9 mouse cellular contexts compared by ENCODE assay signal in the genomic region with DNA sequence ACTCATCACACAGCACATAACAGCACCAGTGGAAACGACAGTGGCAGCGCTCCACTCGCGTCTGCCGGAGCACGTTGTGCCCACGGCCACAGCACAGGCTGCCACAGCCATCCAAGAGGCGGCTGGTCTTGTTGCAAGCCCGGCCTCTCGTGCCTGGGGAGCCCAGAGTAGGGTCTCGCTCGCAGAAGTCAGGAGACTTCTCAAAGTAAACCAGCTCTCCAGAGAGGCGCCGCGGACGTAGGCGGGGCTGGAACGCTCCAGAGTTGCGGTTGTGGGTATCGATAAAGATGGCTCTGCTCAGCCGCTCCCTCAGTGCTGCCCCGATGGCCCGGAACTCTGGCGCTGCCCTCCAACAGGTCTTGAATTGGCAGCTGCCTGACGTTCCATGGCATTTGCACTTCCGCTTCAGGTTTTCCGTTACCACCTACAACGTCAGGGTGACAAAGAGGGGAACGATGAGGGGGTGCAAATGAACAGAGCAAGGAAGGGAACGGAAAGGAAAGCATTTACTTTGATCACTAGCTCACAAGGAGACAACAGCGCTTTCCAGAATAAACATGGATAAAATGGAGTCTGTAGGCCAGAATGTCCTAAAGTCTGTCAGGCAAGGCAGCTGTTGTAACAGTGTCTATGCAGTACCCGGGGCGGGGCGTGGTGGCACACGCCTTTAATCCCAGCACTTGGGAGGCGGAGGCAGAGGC. TPM values are rescaled to one million over a fixed set of nuclear protein-coding genes. Genes with fewer than 3 reads are reported as not detected.
DNase-seq lines count a peak whose midpoint lies in the region; ATAC-seq lines count a peak whose summit lies in the region.
"Had no signal": no experiment of that assay in that cellular context is flagged by ENCODE, and none has a peak within 500 bp of the region (broad histone marks: within the 10 kb centered on the region; RNA-seq: fewer than 3 reads in every experiment).

No protein-coding gene starts in this region.

- H3K4me2 ChIP-seq in forebrain, embryonic 11.5 days (ENCODE audit: low read depth, low read length, severe bottlenecking) = peak overlapping the region; percentile 19; the same call in 1 of the 2 replicates

- H3K27ac ChIP-seq in forebrain, embryonic 11.5 days (ENCODE audit: low read depth, low read length) = no peak overlapping the region
- no peak overlapping the region for H3K27ac ChIP-seq in midbrain, embryonic 10.5 days (replicated peaks)

- no peak overlapping the region for H3K4me3 ChIP-seq in forebrain, embryonic 11.5 days (ENCODE audit: low read depth, low read length)
- H3K4me3 ChIP-seq in midbrain, embryonic 10.5 days = peak overlapping the region; percentile 44

- WGBS in forebrain, embryonic 11.5 days = 2% methylated on average over 36 of the region's 36 CpGs
- 3% methylated on average over 36 of the region's 36 CpGs for WGBS in large intestine, adult 2 months
- WGBS in midbrain, embryonic 10.5 days = 3% methylated on average over 36 of the region's 36 CpGs

- H3K27me3 ChIP-seq in forebrain, embryonic 11.5 days (ENCODE audit: control insufficient read depth, insufficient read depth, low read length) = peaks cover 86% of the 10 kb centered on the region
- H3K27me3 ChIP-seq in midbrain, embryonic 10.5 days (ENCODE audit: low read depth, poor library complexity, severe bottlenecking) = peaks cover 100% of the 10 kb centered on the region

- no peaks in the 10 kb centered on the region for H3K9me3 ChIP-seq in forebrain, embryonic 11.5 days (ENCODE audit: control insufficient read depth, low read length)
- no peaks in the 10 kb centered on the region for H3K9me3 ChIP-seq in midbrain, embryonic 10.5 days (replicated peaks)

- peaks cover 13% of the 10 kb centered on the region for H3K4me1 ChIP-seq in forebrain, embryonic 11.5 days (replicated peaks; ENCODE audit: control insufficient read depth, insufficient read depth, low read length)
- peaks cover 50% of the 10 kb centered on the region for H3K4me1 ChIP-seq in midbrain, embryonic 10.5 days

- DNase-seq in B cell, adult 2 months = peak; percentile 55 to 61
- peak; percentile 46 to 56 for DNase-seq in CD8-positive naive resting alpha-beta T cell, adult 2 months (ENCODE audit: low read depth in 2 of 2, low spot score in 2 of 2)
- DNase-seq in forebrain, embryonic 11.5 days (ENCODE audit: low spot score) = peak; percentile 63
- peak; percentile 36 for DNase-seq in large intestine, adult 2 months (ENCODE audit: low read depth, low spot score)
- DNase-seq in midbrain, embryonic 10.5 days (ENCODE audit: low spot score) = peak; percentile 49
- DNase-seq in thymus, postnatal 25 days = peak; percentile 77
- no peak for DNase-seq in left cerebral cortex, adult 9 months (ENCODE audit: low spot score in 2 of 2)
- DNase-seq in left cerebral cortex, postnatal 36 days (ENCODE audit: low spot score in 2 of 2) = no peak

- H3K9ac ChIP-seq in forebrain, embryonic 11.5 days (ENCODE audit: low read length) = no peak overlapping the region

- no peak for ATAC-seq in forebrain, embryonic 11.5 days (replicated peaks; ENCODE audit: low FRiP score)

- intact Hi-C loops in left cerebral cortex, postnatal 36 days (cut with DNase I) = no loop called here

- no peaks in the 10 kb centered on the region for H3K36me3 ChIP-seq in forebrain, embryonic 11.5 days (ENCODE audit: control insufficient read depth, insufficient read depth, low read length)
- H3K36me3 ChIP-seq in midbrain, embryonic 10.5 days = no peaks in the 10 kb centered on the region

RNA-seq across cellular contexts. Expression of gene Wnt10b, which starts 5.3 kb away (rescaled TPM):
- polyA plus RNA-seq in forebrain, embryonic 11.5 days (2014; fragmentation: Nextera tagmentation; extraction: Ambion mirVana) = 0.41 and 0.43 TPM in 2 replicates
- 0.10 and 0.14 TPM in 2 replicates for polyA plus RNA-seq in large intestine, adult 2 months (2012; rRNA removed)
- polyA plus RNA-seq in midbrain, embryonic 10.5 days (2016; fragmentation: Nextera tagmentation; extraction: Ambion mirVana) = 0.14 and 0.24 TPM in 2 replicates
- total RNA-seq in left cerebral cortex, postnatal 36 days (2021) = 1 to 10 TPM in 1 of 2 experiments, under 1 TPM in 1; 0.59 to 1.1 TPM

RNA-seq across cellular contexts. Expression of gene Arf3, which starts 9.6 kb away (rescaled TPM):
- polyA plus RNA-seq in forebrain, embryonic 11.5 days (2014; fragmentation: Nextera tagmentation; extraction: Ambion mirVana) = 38.1 and 41.4 TPM in 2 replicates
- polyA plus RNA-seq in large intestine, adult 2 months (2012; rRNA removed) = 99.2 and 104 TPM in 2 replicates
- polyA plus RNA-seq in midbrain, embryonic 10.5 days (2016; fragmentation: Nextera tagmentation; extraction: Ambion mirVana) = 41.2 and 43.2 TPM in 2 replicates
- total RNA-seq in left cerebral cortex, postnatal 36 days (2021) = 100 to 1,000 TPM; 721 to 734 TPM

RNA-seq across cellular contexts. Expression of gene Wnt1, which starts 17.0 kb away (rescaled TPM):
- 0.47 and 0.68 TPM in 2 replicates for polyA plus RNA-seq in forebrain, embryonic 11.5 days (2014; fragmentation: Nextera tagmentation; extraction: Ambion mirVana)
- polyA plus RNA-seq in large intestine, adult 2 months (2012; rRNA removed) = not detected in 2 replicates
- polyA plus RNA-seq in midbrain, embryonic 10.5 days (2016; fragmentation: Nextera tagmentation; extraction: Ambion mirVana) = 22.0 and 24.0 TPM in 2 replicates
- not detected for total RNA-seq in left cerebral cortex, postnatal 36 days (2021)
- total RNA-seq: left cerebral cortex, postnatal 10 days had no signal

RNA-seq across cellular contexts. Expression of gene Ddn, which starts 36.6 kb away (rescaled TPM):
- not detected in 2 replicates for polyA plus RNA-seq in forebrain, embryonic 11.5 days (2014; fragmentation: Nextera tagmentation; extraction: Ambion mirVana)
- polyA plus RNA-seq in large intestine, adult 2 months (2012; rRNA removed) = 0.03 and 0.12 TPM in 2 replicates
- polyA plus RNA-seq in midbrain, embryonic 10.5 days (2016; fragmentation: Nextera tagmentation; extraction: Ambion mirVana) = 0.54 and 0.82 TPM in 2 replicates
- total RNA-seq in left cerebral cortex, postnatal 36 days (2021) = 100 to 1,000 TPM; 827 to 848 TPM

RNA-seq across cellular contexts. Expression of gene Fkbp11, which starts 44.7 kb away (rescaled TPM):
- 6.1 and 6.7 TPM in 2 replicates for polyA plus RNA-seq in forebrain, embryonic 11.5 days (2014; fragmentation: Nextera tagmentation; extraction: Ambion mirVana)
- 20.4 and 28.9 TPM in 2 replicates for polyA plus RNA-seq in large intestine, adult 2 months (2012; rRNA removed)
- polyA plus RNA-seq in midbrain, embryonic 10.5 days (2016; fragmentation: Nextera tagmentation; extraction: Ambion mirVana) = 15.2 and 16.4 TPM in 2 replicates
- 1 to 10 TPM; 1.5 to 2.1 TPM for total RNA-seq in left cerebral cortex, postnatal 36 days (2021)

Comparison
In these comparisons a context has a peak if more than half of its experiments do, and no peak if none do; other contexts are left out.
1. DNase-seq: peak in B cell, adult 2 months (2 of 2), CD8-positive naive resting alpha-beta T cell, adult 2 months (2 of 2), forebrain, embryonic 11.5 days (single experiment), large intestine, adult 2 months (single experiment), midbrain, embryonic 10.5 days (single experiment) and thymus, postnatal 25 days (single experiment); none in left cerebral cortex, adult 9 months (0 of 2) and left cerebral cortex, postnatal 36 days (0 of 2).
2. RNA of gene Wnt1, which starts 17.0 kb away (polyA plus RNA-seq): 22.0 to 24.0 TPM in midbrain, embryonic 10.5 days; 0.47 to 0.68 TPM in forebrain, embryonic 11.5 days and not detected in large intestine, adult 2 months; every median in the first group is over 10 times any median in the second.